Mouse (Mus musculus) right cerebral cortex, postnatal 36 days (tissue): ENCODE measurements around the gene Olfr1465.

Source experiments
- DNase-seq, 2 experiments: peaks; one replicate each; pipeline ENCODE4 v3.0.0; 2022; ENCODE audit warnings: low spot score in 2 of 2, mixed read lengths in 1 of 2

Olfr1465 gene

GRCm38 (mm10) chr19:13315441-13315840 is at the start of gene Olfr1465:
Gene Olfr1465, minus strand, starts transcription at chr19:13315541.
- no peak for DNase-seq

DNA sequence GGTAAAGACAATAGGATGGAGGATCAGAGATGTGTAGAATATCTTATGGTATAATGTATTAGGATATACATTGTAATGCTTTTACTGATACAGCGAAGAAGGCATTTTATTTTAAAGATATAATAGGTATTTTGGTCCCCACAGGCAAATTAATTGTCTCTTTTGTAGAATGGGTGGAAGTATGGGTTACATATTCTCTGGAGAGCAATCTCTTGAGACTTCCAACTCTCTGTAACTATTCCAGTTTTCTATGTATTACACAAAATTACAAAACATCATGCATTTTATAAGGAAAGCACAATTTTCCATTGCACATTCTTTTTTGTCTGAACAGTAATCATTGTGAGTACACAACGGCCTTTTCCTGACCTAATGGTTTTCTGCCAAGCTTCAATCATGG is 46.6 kb upstream of the Olfr1465 start, which contains the start of gene Olfr1467:
Gene Olfr1467 (plus strand): TSS at position 301 of the 400 bp plus-strand sequence.
- no peak for DNase-seq

GRCm38 (mm10) chr19:13338562-13338961 is 23.2 kb upstream of the Olfr1465 start, which contains the start of gene Olfr1466:
Gene Olfr1466, plus strand, starts transcription at chr19:13338862.
- no peak for DNase-seq
